Mouse (Mus musculus): ENCODE results near the gene Sipa1l1.

GRCm38 (mm10) chr12:82284617-82285016 is 115.5 kb downstream of the Sipa1l1 start:
- TF ChIP-seq MAFK (IDR thresholded peaks at IDR 0.05; ENCODE audit: insufficient read depth, low read depth, low read length), result no peak
- no peak for TF ChIP-seq HCFC1 (IDR thresholded peaks at IDR 0.05; ENCODE audit: borderline replicate concordance, insufficient read depth, low read length)

Measured in ES-E14 (cell line).